17 mouse cellular contexts compared by ENCODE assay signal in genomic region chr17:8420739-8421138, GRCm38 (mm10). TPM values are rescaled to one million over a fixed set of nuclear protein-coding genes. Genes with fewer than 3 reads are reported as not detected.
DNase-seq lines count a peak whose midpoint lies in the region; ATAC-seq and TF ChIP-seq lines count a peak whose summit lies in the region.
"Had no signal": no experiment of that assay in that cellular context is flagged by ENCODE, and none has a peak within 500 bp of the region (broad histone marks: within the 10 kb centered on the region; RNA-seq: fewer than 3 reads in every experiment).

No protein-coding gene starts in this region.

- no peak overlapping the region for H3K27ac ChIP-seq in cerebellum, adult 2 months (ENCODE audit: insufficient read depth, low read length)
- H3K27ac ChIP-seq in limb, embryonic 11.5 days (replicated peaks; ENCODE audit: low read depth, low read length): no peak overlapping the region
- no peak overlapping the region for H3K27ac ChIP-seq in limb, embryonic 10.5 days
- no peak overlapping the region for H3K27ac ChIP-seq in ES-Bruce4 (ENCODE audit: insufficient read depth, low read length)
- no peak overlapping the region for H3K27ac ChIP-seq in forebrain, embryonic 10.5 days
- H3K27ac ChIP-seq: embryonic facial prominence, embryonic 13.5 days; limb, embryonic 15.5 days had no signal

- no peak overlapping the region for H3K4me2 ChIP-seq in limb, embryonic 11.5 days (ENCODE audit: low read depth, severe bottlenecking)
- H3K4me2 ChIP-seq: embryonic facial prominence, embryonic 13.5 days; limb, embryonic 15.5 days had no signal

- no peak for ATAC-seq in limb, embryonic 11.5 days (ENCODE audit: insufficient number of reproducible peaks, low FRiP score, low TSS enrichment, low read depth)
- ATAC-seq: forebrain, embryonic 14.5 days had no signal

- TF ChIP-seq EP300 in ES-Bruce4 (IDR thresholded peaks at IDR 0.05; ENCODE audit: insufficient read depth, low read depth, low read length): no peak

- WGBS in cerebellum, adult 2 months: 68% methylated on average over 1 of the region's 1 CpGs
- 73% methylated on average over 1 of the region's 1 CpGs for WGBS in limb, embryonic 11.5 days
- 73% methylated on average over 1 of the region's 1 CpGs for WGBS in limb, embryonic 10.5 days
- WGBS in forebrain, embryonic 10.5 days: 57% methylated on average over 1 of the region's 1 CpGs

- H3K36me3 ChIP-seq in limb, embryonic 11.5 days (ENCODE audit: control insufficient read depth, insufficient read depth, low read length): no peaks in the 10 kb centered on the region
- H3K36me3 ChIP-seq in limb, embryonic 10.5 days: no peaks in the 10 kb centered on the region
- no peaks in the 10 kb centered on the region for H3K36me3 ChIP-seq in ES-Bruce4 (ENCODE audit: control insufficient read depth, insufficient read depth, low read length, poor library complexity, severe bottlenecking)
- H3K36me3 ChIP-seq in splenic B cell, adult 2 months (ENCODE audit: control insufficient read depth, insufficient read depth, low read length, poor library complexity, severe bottlenecking): no peaks in the 10 kb centered on the region
- no peaks in the 10 kb centered on the region for H3K36me3 ChIP-seq in forebrain, embryonic 10.5 days (replicated peaks)
- H3K36me3 ChIP-seq: embryonic facial prominence, embryonic 13.5 days; limb, embryonic 15.5 days had no signal

- no peaks in the 10 kb centered on the region for H3K9me3 ChIP-seq in limb, embryonic 11.5 days (ENCODE audit: control insufficient read depth, low read length)
- H3K9me3 ChIP-seq in limb, embryonic 10.5 days (replicated peaks): no peaks in the 10 kb centered on the region
- no peaks in the 10 kb centered on the region for H3K9me3 ChIP-seq in ES-Bruce4 (replicated peaks; ENCODE audit: control insufficient read depth, insufficient read depth, low read length, poor library complexity, severe bottlenecking)
- H3K9me3 ChIP-seq in forebrain, embryonic 10.5 days: peaks cover under 1% of the 10 kb centered on the region; the same call in 1 of the 2 replicates
- H3K9me3 ChIP-seq: embryonic facial prominence, embryonic 13.5 days; limb, embryonic 15.5 days had no signal

- no peaks in the 10 kb centered on the region for H3K27me3 ChIP-seq in cerebellum, adult 2 months (ENCODE audit: control insufficient read depth, insufficient read depth, low read length)
- H3K27me3 ChIP-seq in limb, embryonic 11.5 days (ENCODE audit: control insufficient read depth, insufficient read depth, low read length): no peaks in the 10 kb centered on the region
- H3K27me3 ChIP-seq in limb, embryonic 10.5 days (ENCODE audit: low read depth, poor library complexity, severe bottlenecking): 0 out of 2 replicates have a peak, but pooled peaks cover 3% of the 10 kb centered on the region
- no peaks in the 10 kb centered on the region for H3K27me3 ChIP-seq in ES-Bruce4 (ENCODE audit: control insufficient read depth, insufficient read depth, low read length, poor library complexity, severe bottlenecking)
- no peaks in the 10 kb centered on the region for H3K27me3 ChIP-seq in splenic B cell, adult 2 months (ENCODE audit: control insufficient read depth, insufficient read depth, low read length, poor library complexity, severe bottlenecking)
- peaks cover 22% of the 10 kb centered on the region for H3K27me3 ChIP-seq in forebrain, embryonic 10.5 days (ENCODE audit: poor library complexity, severe bottlenecking)
- H3K27me3 ChIP-seq: limb, embryonic 15.5 days had no signal

- H3K4me3 ChIP-seq in cerebellum, adult 2 months (replicated peaks; ENCODE audit: insufficient read depth, low read depth, low read length): no peak overlapping the region
- no peak overlapping the region for H3K4me3 ChIP-seq in limb, embryonic 11.5 days (ENCODE audit: low read depth, low read length)
- H3K4me3 ChIP-seq in limb, embryonic 10.5 days: no peak overlapping the region
- no peak overlapping the region for H3K4me3 ChIP-seq in ES-Bruce4 (ENCODE audit: low read depth, low read length)
- H3K4me3 ChIP-seq in forebrain, embryonic 10.5 days: no peak overlapping the region
- H3K4me3 ChIP-seq: embryonic facial prominence, embryonic 13.5 days; limb, embryonic 15.5 days had no signal

- TF ChIP-seq CTCF in cerebellum, adult 2 months (IDR thresholded peaks at IDR 0.05; ENCODE audit: borderline replicate concordance, insufficient read depth, low read depth, low read length): peak; percentile 15; the same call in 1 of the 2 replicates
- TF ChIP-seq CTCF in ES-Bruce4 (IDR thresholded peaks at IDR 0.05; ENCODE audit: low read depth, low read length): peak; percentile 52

- no peaks in the 10 kb centered on the region for H3K4me1 ChIP-seq in cerebellum, adult 2 months (ENCODE audit: control insufficient read depth, insufficient read depth, low read length)
- peaks cover under 1% of the 10 kb centered on the region for H3K4me1 ChIP-seq in limb, embryonic 11.5 days (ENCODE audit: control insufficient read depth, insufficient read depth, low read length)
- H3K4me1 ChIP-seq in limb, embryonic 10.5 days: peaks cover 8% of the 10 kb centered on the region
- H3K4me1 ChIP-seq in ES-Bruce4 (ENCODE audit: control insufficient read depth, insufficient read depth, low read length): peaks cover 3% of the 10 kb centered on the region
- H3K4me1 ChIP-seq in forebrain, embryonic 10.5 days: peaks cover 3% of the 10 kb centered on the region; the same call in 1 of the 2 replicates
- H3K4me1 ChIP-seq: embryonic facial prominence, embryonic 13.5 days; limb, embryonic 15.5 days had no signal

- DNase-seq in cerebellum, adult 2 months: no peak
- no peak for DNase-seq in cerebellum, postnatal 10 days
- DNase-seq in limb, embryonic 11.5 days (ENCODE audit: low spot score): peak; percentile 39
- DNase-seq in limb, embryonic 10.5 days (ENCODE audit: low spot score): no peak
- peak; percentile 18 for DNase-seq in splenic B cell, adult 2 months (ENCODE audit: low read depth, low spot score)
- DNase-seq in adrenal gland, adult 2 months: no peak
- DNase-seq in forebrain, embryonic 10.5 days (ENCODE audit: extremely low spot score, low spot score): no peak
- DNase-seq: cerebellum, postnatal 36 days; right cerebral cortex, postnatal 4 days had no signal

- no peak for TF ChIP-seq POLR2A in cerebellum, adult 2 months (IDR thresholded peaks at IDR 0.05; ENCODE audit: borderline replicate concordance, insufficient read depth, low read length)
- no peak for TF ChIP-seq POLR2A in ES-Bruce4 (IDR thresholded peaks at IDR 0.05; ENCODE audit: insufficient read depth, low read length)

- no peak overlapping the region for H3K9ac ChIP-seq in limb, embryonic 11.5 days (ENCODE audit: low read length)
- no peak overlapping the region for H3K9ac ChIP-seq in ES-Bruce4 (ENCODE audit: low read depth, poor library complexity, severe bottlenecking)
- H3K9ac ChIP-seq: embryonic facial prominence, embryonic 13.5 days; limb, embryonic 15.5 days had no signal

RNA-seq across cellular contexts. Expression of gene T, which starts 13.5 kb away (rescaled TPM):
- polyA plus RNA-seq in cerebellum, adult 2 months (2012; rRNA removed): 0.15 TPM in 1 of 2 replicates, not detected in the other
- polyA plus RNA-seq in limb, embryonic 11.5 days (2014; fragmentation: Nextera tagmentation; extraction: Ambion mirVana): 1.1 and 1.5 TPM in 2 replicates
- polyA plus RNA-seq in limb, embryonic 10.5 days (2016; fragmentation: Nextera tagmentation; extraction: Ambion mirVana): 0.93 and 1.2 TPM in 2 replicates
- polyA plus RNA-seq in ES-Bruce4 (2011; ENCODE audit: insufficient read depth, insufficient read length, low read depth, missing spikeins): 11.4 and 12.5 TPM in 2 replicates
- total RNA-seq in adrenal gland, adult 2 months (2021): not detected
- polyA plus RNA-seq in adrenal gland, adult 2 months (2012; rRNA removed): 0.26 and 0.28 TPM in 2 replicates
- 0.43 and 0.52 TPM in 2 replicates for polyA plus RNA-seq in forebrain, embryonic 10.5 days (2016; fragmentation: Nextera tagmentation; extraction: Ambion mirVana)
- total RNA-seq: heart, postnatal 25 days; layer of hippocampus, postnatal 25 days; megakaryocyte progenitor cell, adult 5-6 weeks had no signal
- polyA plus RNA-seq: C2C12 had no signal

Comparison
In these comparisons a context has a peak if more than half of its experiments do, and no peak if none do; other contexts are left out.
1. DNase-seq: peak in limb, embryonic 11.5 days (single experiment) and splenic B cell, adult 2 months (single experiment); none in cerebellum, adult 2 months (0 of 2), cerebellum, postnatal 10 days (0 of 2), limb, embryonic 10.5 days (single experiment), adrenal gland, adult 2 months (single experiment) and forebrain, embryonic 10.5 days (single experiment).